Mouse (Mus musculus) adrenal gland (tissue): ENCODE results near the gene Idh1.

Experiments
- intact Hi-C: fragments of 180-260 bp; cut with DNase I; formaldehyde crosslinking; loops from one replicate; pipeline ENCODE4 v1.15.1; 2025

Idh1 gene

GRCm38 (mm10) chr1:65122574-65123372 lies 63.5 kb downstream of the Idh1 start, which contains the start of gene D630023F18Rik:
Gene D630023F18Rik (minus strand): TSS chr1:65123214.
- intact Hi-C loops, result no loop called here

GRCm38 (mm10) chr1:65119438-65119837 lies 66.9 kb downstream of the Idh1 start, which contains the start of gene Gm28845:
Gene Gm28845 (minus strand): TSS chr1:65119558.
- intact Hi-C loops, result no loop called here

- intact Hi-C loops, result no loop called here
Measured at GRCm38 (mm10) chr1:65118150-65118913, 68.0 kb downstream of the Idh1 start.

- intact Hi-C loops, result loop anchor here (2.0 kb wide), 1 partner anchor 65 kb away; no protein-coding TSS in a partner anchor
Measured at GRCm38 (mm10) chr1:65113536-65114172, 72.6 kb downstream of the Idh1 start.

- intact Hi-C loops, result loop anchor here (2.0 kb wide), 1 partner anchor 66 kb away; no protein-coding TSS in a partner anchor
Measured at GRCm38 (mm10) chr1:65112807-65113196, 73.5 kb downstream of the Idh1 start.

- intact Hi-C loops, result loop anchor here (2.0 kb wide), 1 partner anchor 67 kb away; no protein-coding TSS in a partner anchor
Measured at GRCm38 (mm10) chr1:65112031-65112806, 74.1 kb downstream of the Idh1 start.

- intact Hi-C loops, result no loop called here
Measured at GRCm38 (mm10) chr1:65109756-65110435, 76.4 kb downstream of the Idh1 start.

- intact Hi-C loops, result no loop called here
Measured at GRCm38 (mm10) chr1:65109196-65109595, 77.1 kb downstream of the Idh1 start.
